Mouse (Mus musculus) erythroblast, embryonic 14.5 days (primary cell): ENCODE measurements around the gene Sorcs2. TPM values are rescaled to one million over a fixed set of nuclear protein-coding genes. Genes with fewer than 3 reads are reported as not detected.

Experiments
- H3K27me3 ChIP-seq: 2 replicates; pipeline ENCODE4 v1.6.1; 2012; ENCODE audit warnings: inconsistent platforms; ENCODE audit not compliant: control insufficient read depth
- H3K36me3 ChIP-seq: 2 replicates; pipeline ENCODE4 v1.6.1; 2012; ENCODE audit warnings: mild to moderate bottlenecking, inconsistent platforms; ENCODE audit not compliant: control insufficient read depth
- H3K4me1 ChIP-seq: 2 replicates; pipeline ENCODE4 v1.6.1; 2012; ENCODE audit warnings: inconsistent platforms; ENCODE audit not compliant: control insufficient read depth
- H3K4me3 ChIP-seq: replicated peaks from 2 replicates; pipeline ENCODE3; 2012; ENCODE audit warnings: moderate library complexity, mild to moderate bottlenecking, inconsistent platforms
- H3K9me3 ChIP-seq: 2 replicates; pipeline ENCODE4 v1.6.1; 2012; ENCODE audit warnings: low read length, inconsistent platforms, mixed read lengths; ENCODE audit not compliant: control insufficient read depth
- GATA1 ChIP-seq: IDR thresholded peaks from 2 replicates; pipeline ENCODE4 v1.6.1; 2012; ENCODE audit warnings: low read length, inconsistent platforms, mixed read lengths
- TAL1 ChIP-seq: IDR thresholded peaks from 3 replicates; pipeline ENCODE4 v1.6.1; 2012; ENCODE audit warnings: low read length, inconsistent platforms, mixed read lengths
- polyA plus RNA-seq: library from polyadenylated mRNA; stranded (reverse); fragments of >175 nt; gene quantifications from 2 replicates; pipeline ENCODE4 v1.2.3, GENCODE M21; 2012

Gene Sorcs2
- polyA plus RNA-seq, 1 experiment: not detected

GRCm38 (mm10) chr5:36382134-36382693, 15.7 kb downstream of the Sorcs2 start:
- H3K4me3 ChIP-seq: no peak overlapping the region
- no peaks in the 10 kb centered on the region for H3K27me3 ChIP-seq

GRCm38 (mm10) chr5:36379938-36380511, 17.9 kb downstream of the Sorcs2 start:
- H3K36me3 ChIP-seq: no peaks in the 10 kb centered on the region
- no peaks in the 10 kb centered on the region for H3K4me1 ChIP-seq
- H3K9me3 ChIP-seq: no peaks in the 10 kb centered on the region
- H3K27me3 ChIP-seq: no peaks in the 10 kb centered on the region
- no peak overlapping the region for H3K4me3 ChIP-seq
- no peak for TF ChIP-seq GATA1

More at GRCm38 (mm10) chr5:36382134-36382693, 15.7 kb downstream of the Sorcs2 start:
- Histone ChIP-seq H3K36me3 (no peaks in the 10 kb centered on the region), H3K9me3 (no peaks in the 10 kb centered on the region), H3K4me1 (no peaks in the 10 kb centered on the region)
- no peak for TF ChIP-seq GATA1
- TF ChIP-seq TAL1: no peak

DNA sequence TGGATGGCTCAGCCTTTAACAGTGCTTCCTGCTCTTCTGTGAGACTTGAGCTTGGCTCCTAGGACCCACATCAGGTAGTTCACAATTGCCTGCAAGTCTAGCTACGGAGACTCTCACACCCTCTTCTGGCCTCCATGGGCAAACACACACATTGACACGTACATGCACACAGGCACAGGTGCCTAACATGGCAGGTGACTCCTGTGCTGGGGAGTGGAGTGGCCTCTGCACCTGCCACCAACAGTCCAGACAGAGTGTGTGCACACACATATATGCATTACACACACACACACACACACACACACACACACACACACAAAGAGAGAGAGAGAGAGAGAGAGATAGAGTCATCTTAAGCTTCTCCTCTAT, 19.6 kb downstream of the Sorcs2 start:
- Histone ChIP-seq H3K27me3 (no peaks in the 10 kb centered on the region), H3K36me3 (no peaks in the 10 kb centered on the region), H3K4me3 (no peak overlapping the region), H3K4me1 (no peaks in the 10 kb centered on the region), H3K9me3 (no peaks in the 10 kb centered on the region)
- TF ChIP-seq TAL1 (no peak), GATA1 (no peak)

- Histone ChIP-seq H3K27me3 (no peaks in the 10 kb centered on the region), H3K9me3 (no peaks in the 10 kb centered on the region), H3K36me3 (no peaks in the 10 kb centered on the region), H3K4me1 (no peaks in the 10 kb centered on the region), H3K4me3 (no peak overlapping the region)
- no peak for TF ChIP-seq TAL1
- no peak for TF ChIP-seq GATA1
These were observed 20.2 kb downstream of the Sorcs2 start for GRCm38 (mm10) chr5:36377456-36378369.

GRCm38 (mm10) chr5:36375886-36376285, 22.1 kb downstream of the Sorcs2 start:
- H3K36me3 ChIP-seq: no peaks in the 10 kb centered on the region
- no peaks in the 10 kb centered on the region for H3K9me3 ChIP-seq
- no peak for TF ChIP-seq GATA1
- no peak for TF ChIP-seq TAL1
- H3K4me3 ChIP-seq: no peak overlapping the region
- no peaks in the 10 kb centered on the region for H3K27me3 ChIP-seq
- no peaks in the 10 kb centered on the region for H3K4me1 ChIP-seq

GRCm38 (mm10) chr5:36374221-36375050, 23.5 kb downstream of the Sorcs2 start:
- Histone ChIP-seq H3K4me3 (no peak overlapping the region), H3K27me3 (no peaks in the 10 kb centered on the region)
- TF ChIP-seq TAL1 (no peak), GATA1 (no peak)

DNA sequence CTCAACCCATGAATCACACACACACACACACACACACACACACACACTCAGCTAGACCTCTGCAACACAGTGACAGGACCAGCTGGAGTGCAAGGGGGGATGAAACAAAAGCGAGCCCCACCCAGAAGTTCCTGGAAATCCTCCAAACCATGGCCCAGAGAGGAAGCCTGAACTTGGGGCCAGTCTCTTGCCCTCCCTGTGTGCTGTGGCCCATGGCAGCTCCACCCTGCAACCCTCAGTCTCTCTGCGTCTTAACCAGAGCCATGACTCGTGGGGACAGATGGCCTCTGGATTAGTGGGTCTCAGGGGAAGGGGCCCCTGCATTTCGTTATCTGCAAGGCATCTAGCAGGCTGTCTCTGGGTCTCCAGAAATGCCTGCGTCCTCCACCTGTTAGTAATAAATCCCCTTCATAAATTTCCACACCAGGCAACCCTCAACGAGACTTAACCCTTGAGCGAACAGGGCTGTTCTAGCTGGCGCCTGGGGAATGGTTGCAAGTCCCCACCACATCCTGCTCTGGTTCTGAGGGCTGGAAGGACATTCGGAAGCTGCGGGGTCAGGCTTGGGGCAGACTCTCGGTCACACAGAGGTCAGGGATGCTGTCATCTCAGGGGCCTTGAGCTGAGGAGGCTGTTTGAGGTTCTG, 24.6 kb downstream of the Sorcs2 start:
- no peaks in the 10 kb centered on the region for H3K36me3 ChIP-seq
- TF ChIP-seq TAL1: no peak
- TF ChIP-seq GATA1: no peak
- no peaks in the 10 kb centered on the region for H3K27me3 ChIP-seq
- H3K4me3 ChIP-seq: no peak overlapping the region
- H3K4me1 ChIP-seq: no peaks in the 10 kb centered on the region
- no peaks in the 10 kb centered on the region for H3K9me3 ChIP-seq

More at GRCm38 (mm10) chr5:36374221-36375050, 23.5 kb downstream of the Sorcs2 start:
- Histone ChIP-seq H3K4me1 (no peaks in the 10 kb centered on the region), H3K9me3 (no peaks in the 10 kb centered on the region), H3K36me3 (no peaks in the 10 kb centered on the region)

- no peaks in the 10 kb centered on the region for H3K4me1 ChIP-seq
- no peak overlapping the region for H3K4me3 ChIP-seq
- no peaks in the 10 kb centered on the region for H3K36me3 ChIP-seq
- TF ChIP-seq GATA1: no peak
- no peak for TF ChIP-seq TAL1
- no peaks in the 10 kb centered on the region for H3K27me3 ChIP-seq
- no peaks in the 10 kb centered on the region for H3K9me3 ChIP-seq
These were observed 26.2 kb downstream of the Sorcs2 start for GRCm38 (mm10) chr5:36371731-36372130.

DNA sequence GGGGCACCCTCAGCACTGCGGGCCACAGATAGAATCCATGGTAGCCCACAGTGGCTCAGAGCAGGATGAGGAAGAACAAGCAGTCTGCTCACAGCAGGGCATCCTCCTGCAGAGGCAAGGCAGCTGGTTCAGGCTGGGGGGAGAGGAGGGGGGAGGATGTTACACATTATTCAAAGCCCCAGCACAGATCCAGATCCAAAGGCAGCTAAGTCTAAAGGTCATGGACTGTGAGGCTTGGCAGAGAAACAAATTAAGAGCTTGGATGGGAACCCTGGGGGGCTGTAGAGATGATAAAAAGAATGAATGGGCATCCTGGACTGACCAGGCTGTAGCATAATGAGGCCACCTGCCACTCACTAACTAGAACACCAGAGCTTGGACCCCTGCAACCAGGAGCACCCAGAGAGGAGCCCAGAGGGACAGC, 28.7 kb downstream of the Sorcs2 start:
- no peak for TF ChIP-seq GATA1
- no peak for TF ChIP-seq TAL1
- H3K4me3 ChIP-seq: no peak overlapping the region
- no peaks in the 10 kb centered on the region for H3K4me1 ChIP-seq
- H3K27me3 ChIP-seq: no peaks in the 10 kb centered on the region
- H3K36me3 ChIP-seq: no peaks in the 10 kb centered on the region
- H3K9me3 ChIP-seq: no peaks in the 10 kb centered on the region
